In the genomic region with DNA sequence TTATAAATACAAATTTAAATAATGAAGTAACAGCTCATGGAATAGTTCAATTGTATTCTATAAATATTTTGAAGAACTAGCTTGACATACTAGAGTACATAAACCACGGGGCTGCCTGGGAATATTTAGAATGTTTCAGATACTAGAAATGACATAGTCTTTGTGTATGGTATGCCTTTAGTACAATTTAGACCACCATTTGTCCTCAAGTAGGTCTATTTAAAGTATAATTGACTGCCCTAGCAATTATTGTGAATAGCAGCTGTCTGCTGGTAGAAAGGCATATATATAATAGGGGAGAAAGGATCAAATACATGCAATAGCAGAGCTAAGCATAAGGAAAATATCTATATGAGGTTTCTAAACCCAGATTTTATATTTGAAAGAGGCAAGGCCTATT, we compare ENCODE assay signal across 24 mouse cellular contexts.
A peak's percentile ranks its signal among the peaks of the same experiment; 100 is the strongest.
DNase-seq lines count a peak whose midpoint lies in the region; ATAC-seq and TF ChIP-seq lines count a peak whose summit lies in the region.
"Had no signal": no experiment of that assay in that cellular context is flagged by ENCODE, and none has a peak within 500 bp of the region (broad histone marks: within the 10 kb centered on the region; RNA-seq: fewer than 3 reads in every experiment).

No protein-coding gene starts in this region.

- H3K36me3 ChIP-seq in forebrain, embryonic 11.5 days (ENCODE audit: control insufficient read depth, insufficient read depth, low read length) = no peaks in the 10 kb centered on the region
- H3K36me3 ChIP-seq in forebrain, postnatal 0 days (ENCODE audit: insufficient read depth) = no peaks in the 10 kb centered on the region
- H3K36me3 ChIP-seq in forebrain, embryonic 13.5 days (ENCODE audit: poor library complexity, severe bottlenecking) = no peaks in the 10 kb centered on the region
- H3K36me3 ChIP-seq in forebrain, embryonic 16.5 days (ENCODE audit: control insufficient read depth, insufficient read depth) = no peaks in the 10 kb centered on the region
- H3K36me3 ChIP-seq: embryonic facial prominence, embryonic 13.5 days; embryonic facial prominence, embryonic 15.5 days; G1E had no signal

- no peak for DNase-seq in forebrain, embryonic 11.5 days (ENCODE audit: low spot score)
- DNase-seq in forebrain, postnatal 0 days = no peak
- peak; percentile 45 for DNase-seq in brain, embryonic 14.5 days (ENCODE audit: low read depth)
- DNase-seq: adrenal gland, adult 8-10 months; adrenal gland, postnatal 14 days; adrenal gland, postnatal 36 days; B cell, adult 2 months; cerebellum, adult 11 months; cerebellum, adult 18-20 months; cerebellum, adult 8-10 months; cerebellum, adult 9-11 months; cerebellum, postnatal 14 days; cerebellum, postnatal 36 days; embryo, embryonic 11 days had no signal

- WGBS in forebrain, embryonic 11.5 days = 59% methylated on average over 1 of the region's 1 CpGs
- 37% methylated on average over 1 of the region's 1 CpGs for WGBS in forebrain, postnatal 0 days
- 36% methylated on average over 1 of the region's 1 CpGs for WGBS in forebrain, embryonic 13.5 days
- WGBS in forebrain, embryonic 16.5 days = 28% methylated on average over 1 of the region's 1 CpGs

- H3K9me3 ChIP-seq in forebrain, embryonic 11.5 days (ENCODE audit: control insufficient read depth, low read length) = no peaks in the 10 kb centered on the region
- no peaks in the 10 kb centered on the region for H3K9me3 ChIP-seq in forebrain, postnatal 0 days (ENCODE audit: low read length)
- no peaks in the 10 kb centered on the region for H3K9me3 ChIP-seq in forebrain, embryonic 13.5 days (replicated peaks)
- H3K9me3 ChIP-seq in forebrain, embryonic 16.5 days (ENCODE audit: control insufficient read depth, low read length) = no peaks in the 10 kb centered on the region
- H3K9me3 ChIP-seq: embryonic facial prominence, embryonic 13.5 days; embryonic facial prominence, embryonic 15.5 days had no signal

- H3K27ac ChIP-seq in forebrain, embryonic 11.5 days (ENCODE audit: low read depth, low read length) = no peak overlapping the region
- no peak overlapping the region for H3K27ac ChIP-seq in forebrain, postnatal 0 days (ENCODE audit: low read depth, low read length)
- no peak overlapping the region for H3K27ac ChIP-seq in forebrain, embryonic 13.5 days
- no peak overlapping the region for H3K27ac ChIP-seq in forebrain, embryonic 16.5 days (ENCODE audit: low read length)
- H3K27ac ChIP-seq: embryonic facial prominence, embryonic 13.5 days; embryonic facial prominence, embryonic 15.5 days had no signal

- no peak overlapping the region for H3K4me2 ChIP-seq in forebrain, embryonic 11.5 days (ENCODE audit: low read depth, low read length, severe bottlenecking)
- no peak overlapping the region for H3K4me2 ChIP-seq in forebrain, postnatal 0 days (ENCODE audit: low read depth)
- no peak overlapping the region for H3K4me2 ChIP-seq in forebrain, embryonic 13.5 days
- H3K4me2 ChIP-seq in forebrain, embryonic 16.5 days (ENCODE audit: low read length) = no peak overlapping the region
- H3K4me2 ChIP-seq: embryonic facial prominence, embryonic 13.5 days; embryonic facial prominence, embryonic 15.5 days had no signal

- H3K27me3 ChIP-seq in forebrain, embryonic 11.5 days (ENCODE audit: control insufficient read depth, insufficient read depth, low read length) = no peaks in the 10 kb centered on the region
- H3K27me3 ChIP-seq in forebrain, postnatal 0 days (ENCODE audit: insufficient read depth, low read length) = no peaks in the 10 kb centered on the region
- H3K27me3 ChIP-seq in forebrain, embryonic 13.5 days = no peaks in the 10 kb centered on the region
- no peaks in the 10 kb centered on the region for H3K27me3 ChIP-seq in forebrain, embryonic 16.5 days (replicated peaks; ENCODE audit: control insufficient read depth, insufficient read depth, low read length)
- H3K27me3 ChIP-seq: CH12.LX; embryonic facial prominence, embryonic 13.5 days; embryonic facial prominence, embryonic 15.5 days had no signal

- no peak for TF ChIP-seq POLR2A in brain, embryonic 14.5 days (IDR thresholded peaks at IDR 0.05; ENCODE audit: borderline replicate concordance, extremely low read depth, insufficient read depth, insufficient read length, poor library complexity, severe bottlenecking)

- H3K4me1 ChIP-seq in forebrain, embryonic 11.5 days (replicated peaks; ENCODE audit: control insufficient read depth, insufficient read depth, low read length) = no peaks in the 10 kb centered on the region
- H3K4me1 ChIP-seq in forebrain, postnatal 0 days (ENCODE audit: insufficient read depth) = no peaks in the 10 kb centered on the region
- H3K4me1 ChIP-seq in forebrain, embryonic 13.5 days = peaks cover 11% of the 10 kb centered on the region; the same call in 1 of the 2 replicates
- H3K4me1 ChIP-seq in forebrain, embryonic 16.5 days (replicated peaks; ENCODE audit: control insufficient read depth, insufficient read depth, low read length) = peaks cover 2% of the 10 kb centered on the region
- H3K4me1 ChIP-seq: embryonic facial prominence, embryonic 13.5 days; embryonic facial prominence, embryonic 15.5 days had no signal

- no peak overlapping the region for H3K4me3 ChIP-seq in forebrain, embryonic 11.5 days (ENCODE audit: low read depth, low read length)
- H3K4me3 ChIP-seq in forebrain, postnatal 0 days (ENCODE audit: low read depth, low read length) = no peak overlapping the region
- H3K4me3 ChIP-seq in forebrain, embryonic 13.5 days = no peak overlapping the region
- no peak overlapping the region for H3K4me3 ChIP-seq in forebrain, embryonic 16.5 days (replicated peaks; ENCODE audit: low read length)
- H3K4me3 ChIP-seq: embryonic facial prominence, embryonic 13.5 days; embryonic facial prominence, embryonic 15.5 days; erythroblast, embryonic 14.5 days had no signal

- no peak overlapping the region for H3K9ac ChIP-seq in forebrain, embryonic 11.5 days (ENCODE audit: low read length)
- H3K9ac ChIP-seq in forebrain, postnatal 0 days = no peak overlapping the region
- no peak overlapping the region for H3K9ac ChIP-seq in forebrain, embryonic 13.5 days
- H3K9ac ChIP-seq in forebrain, embryonic 16.5 days (replicated peaks; ENCODE audit: low read depth, low read length) = no peak overlapping the region
- H3K9ac ChIP-seq: embryonic facial prominence, embryonic 13.5 days; embryonic facial prominence, embryonic 15.5 days had no signal

- ATAC-seq in forebrain, embryonic 11.5 days (replicated peaks; ENCODE audit: low FRiP score) = 0 out of 2 replicates have a peak, but pooled peaks have one; percentile 32
- ATAC-seq in forebrain, postnatal 0 days = no peak
- ATAC-seq in forebrain, embryonic 13.5 days = peak; percentile 45; the same call in 1 of the 2 replicates
- ATAC-seq in forebrain, embryonic 16.5 days = no peak
- ATAC-seq: activated CD4-positive, CD25-positive, alpha-beta regulatory T cell, adult 4 months; CD4-positive, CD25-positive, alpha-beta regulatory T cell, adult 4 months; Patski had no signal

- TF ChIP-seq CTCF in forebrain, postnatal 0 days (IDR thresholded peaks at IDR 0.05; ENCODE audit: low read depth) = no peak
- no peak for TF ChIP-seq CTCF in brain, embryonic 14.5 days (IDR thresholded peaks at IDR 0.05; ENCODE audit: borderline replicate concordance, extremely low read depth, insufficient read depth, insufficient read length)

Comparison
In these comparisons a context has a peak if more than half of its experiments do, and no peak if none do; other contexts are left out.
1. ATAC-seq: peak in forebrain, embryonic 11.5 days (single experiment) and forebrain, embryonic 13.5 days (single experiment); none in forebrain, postnatal 0 days (single experiment) and forebrain, embryonic 16.5 days (single experiment).